Mouse (Mus musculus) skeletal muscle tissue, adult 2 months (tissue): Measurements from ENCODE around the gene Spsb4.

Experiments used
- DNase-seq: peaks from one replicate; pipeline ENCODE4 v3.0.0-alpha.2; 2012; ENCODE audit warnings: low read depth, low spot score

Gene Spsb4

GRCm38 (mm10) chr9:97018677-97019147 is at the start of gene Spsb4:
TSS of gene Spsb4 (minus strand) at chr9:97018843.
- DNase-seq: peak; percentile 69

DNA sequence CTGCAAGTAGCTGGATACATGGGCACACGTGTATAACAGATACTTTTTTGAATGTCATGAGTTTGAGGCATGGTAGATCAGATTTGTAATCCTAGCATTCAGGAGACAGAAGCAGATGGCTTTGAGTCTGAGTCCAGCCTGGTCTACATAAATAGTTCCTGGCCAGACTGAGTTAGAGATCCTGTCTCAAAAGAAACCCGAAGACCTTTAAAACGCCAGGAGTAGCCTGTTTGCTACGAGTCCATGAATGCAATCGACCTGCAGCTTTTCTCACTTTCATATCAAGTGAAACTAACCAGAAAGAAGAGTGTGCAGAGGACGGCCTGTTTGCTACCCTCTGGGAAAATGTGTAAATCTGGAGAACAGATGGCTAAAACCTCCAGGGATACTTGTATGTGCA is 49.1 kb upstream of the Spsb4 start:
- DNase-seq: no peak

DNA sequence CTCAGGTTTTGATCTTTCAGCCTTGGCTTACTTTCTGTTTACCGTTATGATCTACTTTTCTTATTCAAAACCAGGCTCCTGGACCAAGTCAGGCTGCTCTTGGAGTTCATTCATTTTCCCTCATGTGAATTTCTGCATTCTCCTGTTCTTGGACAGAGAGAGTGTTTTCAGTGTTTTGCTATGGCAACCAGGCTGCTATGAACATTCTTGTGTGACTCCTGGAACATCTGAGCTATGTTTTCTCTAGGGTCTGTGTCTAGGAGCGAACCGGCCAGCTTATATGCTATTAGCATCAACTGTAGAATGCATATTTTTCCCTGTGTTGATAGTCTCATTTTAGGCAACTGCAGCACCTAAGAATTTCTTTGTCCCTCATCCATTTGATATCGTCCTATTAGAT is 47.2 kb upstream of the Spsb4 start:
- peak; percentile 37 for DNase-seq

DNA sequence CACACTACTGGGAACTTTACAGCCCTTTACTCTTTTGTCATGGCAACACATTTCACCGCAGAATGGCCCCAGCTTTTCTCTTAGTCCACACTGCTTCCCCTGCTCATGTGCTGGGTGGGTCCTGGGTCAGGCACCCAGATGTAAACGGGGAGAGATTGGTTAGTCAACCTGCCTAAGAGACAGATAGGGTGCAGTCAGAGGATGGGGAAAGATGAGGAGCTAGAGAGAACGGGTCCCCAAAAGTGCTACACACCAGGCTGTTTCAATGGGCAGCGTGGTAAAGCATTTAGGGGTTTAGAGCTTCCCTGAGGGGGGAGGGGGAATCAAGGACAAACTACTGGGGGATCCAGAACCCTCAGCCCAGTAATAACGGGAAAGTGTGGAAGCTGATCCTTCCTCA is 46.6 kb upstream of the Spsb4 start:
- DNase-seq: no peak

DNA sequence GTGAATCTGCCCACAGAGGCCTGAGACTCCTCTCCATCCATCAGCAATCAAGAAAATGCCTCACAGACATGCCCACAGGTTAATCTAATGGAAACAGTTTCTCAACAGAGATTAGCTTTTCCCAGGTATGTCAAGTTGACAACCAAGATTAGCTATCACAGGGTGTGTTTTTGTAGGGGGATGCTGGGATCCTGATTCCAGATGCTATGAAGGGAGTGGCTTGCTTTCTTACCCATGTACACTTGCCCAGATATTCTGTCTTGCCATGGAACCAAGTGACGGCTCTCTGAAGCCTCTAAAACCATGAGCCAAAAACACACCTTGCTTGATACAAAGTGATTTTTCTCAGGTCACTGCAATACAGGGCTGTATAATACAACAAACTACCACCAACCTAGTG is 45.5 kb upstream of the Spsb4 start:
- DNase-seq: no peak

GRCm38 (mm10) chr9:97061696-97062095 is 43.1 kb upstream of the Spsb4 start:
- no peak for DNase-seq

DNA sequence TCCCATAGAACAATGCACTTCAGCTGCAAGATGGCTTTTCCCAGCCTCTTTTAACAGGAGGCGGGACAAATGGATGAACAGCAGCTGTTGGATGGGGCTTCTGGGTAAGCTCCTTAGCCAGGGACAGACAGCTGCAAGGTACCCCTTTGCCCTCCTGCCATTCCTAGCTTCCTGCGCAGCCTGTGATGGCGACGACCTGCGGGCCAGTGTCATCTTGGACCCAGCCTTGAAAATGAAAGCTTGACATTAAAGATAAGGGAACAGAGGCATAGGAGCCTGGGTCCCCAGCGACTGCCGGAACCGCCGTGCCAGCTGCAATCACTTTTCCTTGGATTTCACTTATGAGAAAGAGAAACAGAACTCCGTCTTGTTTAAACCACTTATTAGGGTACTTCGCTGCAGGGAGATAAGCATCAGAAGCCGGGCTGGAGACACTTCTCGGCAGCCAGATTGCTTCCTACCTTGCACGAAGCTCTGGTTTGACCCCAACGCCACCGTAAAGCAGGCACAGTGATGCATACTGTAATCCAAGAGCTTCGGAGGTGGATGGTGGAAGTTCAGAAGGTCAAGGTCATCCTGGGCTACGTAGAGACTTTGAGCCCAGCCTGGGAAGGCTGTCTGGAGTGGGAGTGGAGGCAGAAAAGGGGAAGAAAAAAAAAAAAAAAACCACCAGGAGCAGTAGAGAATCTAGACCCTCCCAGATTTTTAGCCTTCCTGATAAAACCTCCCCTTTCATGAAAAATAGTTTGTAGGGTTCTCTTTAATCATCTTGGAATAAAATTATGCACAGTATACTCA is 38.1 kb upstream of the Spsb4 start:
- no peak for DNase-seq

GRCm38 (mm10) chr9:97055906-97056305 is 37.3 kb upstream of the Spsb4 start:
- no peak for DNase-seq

- no peak for DNase-seq
Observed at GRCm38 (mm10) chr9:97051176-97051575, 32.5 kb upstream of the Spsb4 start.

- DNase-seq: no peak
Observed at GRCm38 (mm10) chr9:97046240-97046639, 27.6 kb upstream of the Spsb4 start.

GRCm38 (mm10) chr9:97041633-97042032 is 23.0 kb upstream of the Spsb4 start:
- no peak for DNase-seq

DNA sequence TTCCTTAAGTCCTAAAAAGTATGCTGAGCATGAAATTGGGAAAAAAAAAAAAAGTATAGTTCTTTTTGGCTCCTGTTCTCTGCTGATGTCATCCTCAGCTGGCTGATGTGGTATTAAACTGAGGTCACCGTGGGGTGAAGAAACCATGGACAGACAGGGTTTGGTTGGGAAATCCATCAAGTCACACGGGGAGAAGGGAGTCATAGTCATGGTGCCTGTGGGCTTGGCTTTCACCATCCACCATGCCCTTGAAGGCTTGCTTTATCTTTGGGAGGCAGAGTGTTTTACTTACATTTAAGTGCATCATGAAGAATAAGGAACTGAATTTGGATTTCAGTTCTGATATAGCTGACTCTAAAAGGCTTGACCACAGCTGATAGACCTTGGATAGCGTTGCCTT is 19.4 kb upstream of the Spsb4 start:
- DNase-seq: no peak

DNA sequence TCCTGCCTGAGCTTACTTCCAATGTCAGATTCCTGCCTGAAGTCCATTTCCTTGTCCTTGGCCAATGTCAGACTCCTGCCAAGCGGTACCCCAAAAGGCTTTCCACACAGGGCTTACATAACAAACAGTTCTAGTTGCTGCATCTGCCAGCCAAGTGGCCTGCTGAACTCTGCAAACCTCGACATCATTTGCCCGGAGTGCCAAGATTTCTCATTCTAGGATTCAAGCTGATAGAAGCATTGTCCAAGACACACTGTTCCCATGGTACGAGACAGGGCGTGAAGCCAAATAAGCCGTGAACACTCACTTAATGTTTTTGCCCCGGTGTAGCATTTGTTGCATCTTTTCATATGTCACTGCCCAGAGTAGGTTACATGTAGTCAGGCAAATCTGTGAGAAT is 18.0 kb upstream of the Spsb4 start:
- no peak for DNase-seq

GRCm38 (mm10) chr9:97027361-97027760 is 8.7 kb upstream of the Spsb4 start:
- no peak for DNase-seq

DNA sequence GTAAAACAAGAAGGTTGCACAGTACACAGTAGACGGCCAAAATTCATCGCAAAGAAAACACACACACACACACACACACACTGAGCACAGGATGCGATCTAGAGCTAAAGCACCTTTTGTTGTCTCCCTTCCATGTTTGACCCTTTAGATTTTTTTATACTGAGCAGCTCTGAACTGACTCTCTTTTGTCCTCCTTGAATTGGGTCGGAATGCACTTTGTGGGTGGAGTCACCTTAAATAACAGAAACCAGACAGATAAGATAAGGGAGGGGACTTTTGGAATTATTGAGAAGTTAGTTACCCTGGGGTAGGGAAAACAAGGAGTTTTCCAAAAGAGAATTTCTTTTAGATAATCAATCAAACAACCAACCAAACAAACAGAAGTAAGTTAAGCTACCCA is 7.4 kb upstream of the Spsb4 start:
- DNase-seq: no peak

GRCm38 (mm10) chr9:97024451-97024850 is 5.8 kb upstream of the Spsb4 start:
- no peak for DNase-seq

DNA sequence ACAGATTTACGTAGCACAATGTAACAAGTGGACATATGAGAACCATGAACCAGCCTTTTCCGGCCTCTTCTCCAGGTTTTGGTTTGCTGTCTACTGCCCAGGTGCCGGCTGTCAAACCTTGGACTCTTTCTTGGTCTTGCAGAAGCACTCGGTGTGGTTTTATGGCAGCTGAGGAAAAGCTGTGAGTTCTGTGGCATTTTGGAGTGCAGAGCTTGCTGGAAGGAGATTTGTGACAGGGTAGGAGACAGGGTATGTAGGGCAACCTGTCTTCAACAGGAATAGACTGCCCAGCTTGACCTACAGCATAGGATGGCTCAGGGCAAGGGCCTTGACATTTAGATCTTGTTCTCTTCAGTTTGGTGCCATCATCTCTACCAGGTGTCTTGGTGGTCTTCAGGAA is 4.3 kb upstream of the Spsb4 start:
- DNase-seq: no peak

DNA sequence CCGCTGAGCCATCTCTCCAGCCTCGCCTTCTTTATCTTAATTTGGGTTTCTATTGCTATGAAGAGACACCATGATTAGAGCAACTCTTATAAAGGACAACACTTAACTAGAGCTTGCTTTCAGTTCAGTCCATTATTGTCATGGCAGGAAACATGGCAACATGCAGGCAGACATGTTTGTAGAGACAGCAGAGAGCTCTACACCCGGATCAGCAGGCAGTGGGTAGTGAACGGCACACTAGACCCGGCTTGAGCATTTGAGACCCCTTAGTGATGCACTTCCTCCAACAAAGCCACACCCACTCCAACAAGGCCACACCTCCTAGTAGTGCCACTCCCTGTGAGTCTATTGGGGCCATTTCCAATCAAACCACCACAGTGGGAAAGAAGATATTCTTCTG is 3.7 kb upstream of the Spsb4 start:
- DNase-seq: no peak

DNA sequence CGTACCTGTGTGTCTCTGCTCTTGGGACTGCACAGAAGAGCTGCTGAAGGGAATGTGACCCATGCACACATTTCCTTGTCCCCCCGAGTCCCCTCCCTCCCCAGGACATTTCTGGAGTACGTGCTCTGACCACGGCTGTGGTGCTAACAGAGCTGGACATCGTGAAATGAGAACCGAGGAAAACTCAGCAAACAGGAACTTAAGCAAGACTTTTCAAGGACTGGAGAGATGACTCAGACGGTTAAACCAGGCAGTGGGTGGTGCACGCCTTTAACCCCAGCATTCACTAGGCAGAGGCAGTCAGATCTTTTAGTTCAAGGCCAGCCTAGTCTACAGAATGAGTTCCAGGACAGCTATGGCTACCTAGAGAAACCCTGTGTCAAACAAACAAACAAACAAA is 1.5 kb upstream of the Spsb4 start:
- DNase-seq: no peak

- DNase-seq: no peak
Observed at GRCm38 (mm10) chr9:97019686-97020085, 1.0 kb upstream of the Spsb4 start.

GRCm38 (mm10) chr9:97019231-97019630 is 588 bp upstream of the Spsb4 start:
- DNase-seq: no peak

DNA sequence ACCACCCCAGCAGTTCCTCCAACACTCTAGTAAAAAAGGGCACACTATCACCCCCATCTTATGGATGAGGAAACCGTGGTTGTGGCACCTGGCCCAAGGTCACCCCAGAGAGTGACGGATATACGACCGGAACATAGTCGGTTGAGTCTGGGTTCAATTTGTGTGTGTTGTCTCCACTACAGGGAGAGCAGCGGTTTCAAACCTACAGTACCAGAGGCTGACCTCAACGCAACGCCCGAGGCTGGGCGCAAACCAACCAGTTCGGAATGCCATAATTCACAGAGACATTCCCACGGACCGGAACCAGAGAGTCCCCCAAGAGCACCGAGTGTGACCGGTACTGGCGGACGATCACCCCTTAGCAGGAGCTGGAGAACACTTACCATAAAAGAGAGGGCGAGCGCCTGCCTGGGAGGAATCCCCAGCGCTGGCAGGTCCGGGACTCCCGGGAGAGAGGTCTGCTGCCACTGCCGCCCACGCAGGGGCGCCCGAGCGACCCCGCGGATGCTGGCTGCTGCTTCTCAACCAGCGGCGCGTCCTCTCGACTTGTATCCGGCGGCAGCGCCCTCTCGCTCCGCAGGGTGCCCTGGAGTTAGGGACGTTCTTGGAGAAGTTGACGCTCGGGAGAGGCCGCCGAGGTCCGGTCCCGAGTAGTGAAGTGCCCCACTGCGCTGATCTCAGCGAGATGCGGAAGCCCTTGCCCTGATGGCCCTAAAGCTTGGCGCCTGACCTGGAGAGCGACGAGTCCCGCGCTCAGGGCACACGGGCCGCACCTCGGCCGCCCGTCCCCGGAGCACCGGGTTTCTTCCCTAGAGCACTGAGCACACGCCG is 617 bp downstream of the Spsb4 start:
- no peak for DNase-seq
